Mouse (Mus musculus) T-cell, adult 2 months (primary cell): ENCODE data around the gene Gcm2.

Experiments used
- DNase-seq: peaks from one replicate; pipeline ENCODE4 v3.0.0; 2022; ENCODE audit warnings: low spot score

The Gcm2 gene

GRCm38 (mm10) chr13:41079859-41080258 lies 31.0 kb downstream of the Gcm2 start:
- DNase-seq = no peak

GRCm38 (mm10) chr13:41079421-41079780 lies 31.4 kb downstream of the Gcm2 start, which contains the start of gene Mak:
TSS of gene Mak (minus strand) at chr13:41079706.
- peak; percentile 66 for DNase-seq

GRCm38 (mm10) chr13:41078690-41079420 lies 32.0 kb downstream of the Gcm2 start:
- DNase-seq = no peak

- DNase-seq = no peak
Measured at GRCm38 (mm10) chr13:41077921-41078320, 32.9 kb downstream of the Gcm2 start.

- DNase-seq = no peak
Measured at GRCm38 (mm10) chr13:41073819-41074218, 37.0 kb downstream of the Gcm2 start.

GRCm38 (mm10) chr13:41071617-41072016 lies 39.2 kb downstream of the Gcm2 start:
- DNase-seq = no peak

GRCm38 (mm10) chr13:41067618-41068017 lies 43.2 kb downstream of the Gcm2 start:
- no peak for DNase-seq

- DNase-seq = no peak
Measured at GRCm38 (mm10) chr13:41051965-41052364, 58.9 kb downstream of the Gcm2 start.
